Mouse (Mus musculus) central nervous system, embryonic 11.5 days (tissue): ENCODE measurements around the gene Kcna3. TPM values are rescaled to one million over a fixed set of nuclear protein-coding genes. Genes with fewer than 3 reads are reported as not detected.

Source experiments
- polyA plus RNA-seq: library from polyadenylated mRNA; depleted of rRNA; stranded (reverse); fragments of >200 nt; gene quantifications from 2 replicates; pipeline ENCODE4 v1.2.3, GENCODE M21; 2012; rRNA removed

Kcna3 gene
- polyA plus RNA-seq = 2.8 and 3.1 TPM in 2 replicates

GRCm38 (mm10) chr3:107035521-107036457 lies at the start of gene Kcna3:
TSS of gene Kcna3 (plus strand) at chr3:107036169.

Other genes with a start within 250 kb of the Kcna3 start
- gene Cd53, start 246.0 kb upstream of the Kcna3 start, polyA plus RNA-seq = 1.9 and 2.8 TPM in 2 replicates
- gene Olfr266, start 209.9 kb upstream of the Kcna3 start, polyA plus RNA-seq = not detected in 2 replicates
- gene Kcna2, start 65.0 kb downstream of the Kcna3 start, polyA plus RNA-seq = 0.40 and 0.48 TPM in 2 replicates
- not detected in 2 replicates for gene Kcna10, start 146.9 kb downstream of the Kcna3 start, polyA plus RNA-seq
- 0.25 and 0.65 TPM in 2 replicates for gene Cym, start 185.6 kb downstream of the Kcna3 start, polyA plus RNA-seq
- gene A630076J17Rik, start 194.4 kb downstream of the Kcna3 start, polyA plus RNA-seq = 0.05 TPM in 1 of 2 replicates, not detected in the other
- gene Prok1, start 203.5 kb downstream of the Kcna3 start, polyA plus RNA-seq = 0.57 and 0.85 TPM in 2 replicates
- gene Lamtor5, start 242.7 kb downstream of the Kcna3 start, polyA plus RNA-seq = 61.3 and 105 TPM in 2 replicates